ENCODE assay signal across 17 mouse cellular contexts in genomic region chr2:167836611-167837010, GRCm38 (mm10).
DNase-seq lines count a peak whose midpoint lies in the region; ATAC-seq and TF ChIP-seq lines count a peak whose summit lies in the region.
"Had no signal": no experiment of that assay in that cellular context is flagged by ENCODE, and none has a peak within 500 bp of the region (broad histone marks: within the 10 kb centered on the region; RNA-seq: fewer than 3 reads in every experiment).

No protein-coding gene starts in this region.

- ATAC-seq in embryonic facial prominence, embryonic 14.5 days (ENCODE audit: low read depth), result no peak
- no peak for ATAC-seq in hindbrain, embryonic 14.5 days (ENCODE audit: low FRiP score)
- no peak for ATAC-seq in midbrain, postnatal 0 days (ENCODE audit: low FRiP score)
- ATAC-seq in midbrain, embryonic 13.5 days, result no peak
- no peak for ATAC-seq in stomach, postnatal 0 days (ENCODE audit: low FRiP score, low TSS enrichment)
- ATAC-seq: midbrain, embryonic 16.5 days had no signal

- 0 out of 2 replicates have a peak overlapping the region, but pooled peaks have one; percentile 9 for H3K9ac ChIP-seq in embryonic facial prominence, embryonic 14.5 days (ENCODE audit: low read depth, low read length)
- H3K9ac ChIP-seq in hindbrain, embryonic 14.5 days, result no peak overlapping the region
- no peak overlapping the region for H3K9ac ChIP-seq in midbrain, postnatal 0 days (replicated peaks; ENCODE audit: low read length, poor library complexity, severe bottlenecking)
- no peak overlapping the region for H3K9ac ChIP-seq in midbrain, embryonic 13.5 days (replicated peaks)
- no peak overlapping the region for H3K9ac ChIP-seq in stomach, postnatal 0 days (ENCODE audit: low read length)
- H3K9ac ChIP-seq: embryonic facial prominence, embryonic 12.5 days; liver, embryonic 13.5 days had no signal

- TF ChIP-seq EP300 in stomach, postnatal 0 days (optimal IDR thresholded peaks at IDR 0.05), result no peak

- peaks cover 28% of the 10 kb centered on the region; the same call in 1 of the 2 replicates for H3K4me1 ChIP-seq in embryonic facial prominence, embryonic 14.5 days (ENCODE audit: control insufficient read depth, insufficient read depth, low read length)
- H3K4me1 ChIP-seq in embryonic facial prominence, embryonic 10.5 days, result peaks cover 33% of the 10 kb centered on the region
- peaks cover 39% of the 10 kb centered on the region for H3K4me1 ChIP-seq in hindbrain, embryonic 10.5 days (replicated peaks)
- H3K4me1 ChIP-seq in hindbrain, embryonic 14.5 days (replicated peaks; ENCODE audit: control insufficient read depth, insufficient read depth, low read length), result peaks cover 9% of the 10 kb centered on the region
- H3K4me1 ChIP-seq in midbrain, postnatal 0 days (ENCODE audit: insufficient read depth, low read length), result peaks cover 8% of the 10 kb centered on the region; the same call in 1 of the 2 replicates
- H3K4me1 ChIP-seq in midbrain, embryonic 13.5 days (replicated peaks), result peaks cover 18% of the 10 kb centered on the region
- H3K4me1 ChIP-seq in stomach, postnatal 0 days (replicated peaks; ENCODE audit: control insufficient read depth, insufficient read depth), result peaks cover 14% of the 10 kb centered on the region

- TF ChIP-seq CTCF in midbrain, postnatal 0 days (IDR thresholded peaks at IDR 0.05), result no peak
- no peak for TF ChIP-seq CTCF in stomach, postnatal 0 days (IDR thresholded peaks at IDR 0.05; ENCODE audit: low read depth)

- WGBS in embryonic facial prominence, embryonic 14.5 days, result 26% methylated on average over 7 of the region's 7 CpGs
- 41% methylated on average over 7 of the region's 7 CpGs for WGBS in embryonic facial prominence, embryonic 10.5 days
- WGBS in hindbrain, embryonic 10.5 days, result 42% methylated on average over 7 of the region's 7 CpGs
- WGBS in hindbrain, embryonic 14.5 days, result 46% methylated on average over 7 of the region's 7 CpGs
- 29% methylated on average over 7 of the region's 7 CpGs for WGBS in midbrain, postnatal 0 days
- 28% methylated on average over 7 of the region's 7 CpGs for WGBS in midbrain, embryonic 13.5 days
- 31% methylated on average over 7 of the region's 7 CpGs for WGBS in stomach, postnatal 0 days

- no peaks in the 10 kb centered on the region for H3K9me3 ChIP-seq in embryonic facial prominence, embryonic 14.5 days (ENCODE audit: control insufficient read depth, low read length)
- 0 out of 2 replicates have a peak, but pooled peaks cover 2% of the 10 kb centered on the region for H3K9me3 ChIP-seq in embryonic facial prominence, embryonic 10.5 days
- H3K9me3 ChIP-seq in hindbrain, embryonic 10.5 days, result no peaks in the 10 kb centered on the region
- H3K9me3 ChIP-seq in hindbrain, embryonic 14.5 days (ENCODE audit: control insufficient read depth, low read length), result no peaks in the 10 kb centered on the region
- no peaks in the 10 kb centered on the region for H3K9me3 ChIP-seq in midbrain, postnatal 0 days (ENCODE audit: low read length)
- no peaks in the 10 kb centered on the region for H3K9me3 ChIP-seq in midbrain, embryonic 13.5 days
- no peaks in the 10 kb centered on the region for H3K9me3 ChIP-seq in stomach, postnatal 0 days (ENCODE audit: control insufficient read depth, low read length)
- H3K9me3 ChIP-seq: embryonic facial prominence, embryonic 12.5 days; liver, embryonic 13.5 days had no signal

- no peak overlapping the region for H3K4me3 ChIP-seq in embryonic facial prominence, embryonic 14.5 days (ENCODE audit: low read depth, low read length)
- H3K4me3 ChIP-seq in embryonic facial prominence, embryonic 10.5 days, result no peak overlapping the region
- no peak overlapping the region for H3K4me3 ChIP-seq in hindbrain, embryonic 10.5 days
- H3K4me3 ChIP-seq in hindbrain, embryonic 14.5 days (replicated peaks; ENCODE audit: low read length), result no peak overlapping the region
- no peak overlapping the region for H3K4me3 ChIP-seq in midbrain, postnatal 0 days (ENCODE audit: low read depth, low read length)
- no peak overlapping the region for H3K4me3 ChIP-seq in midbrain, embryonic 13.5 days (replicated peaks)
- H3K4me3 ChIP-seq in stomach, postnatal 0 days (ENCODE audit: low read depth, low read length), result no peak overlapping the region
- H3K4me3 ChIP-seq: embryonic facial prominence, embryonic 12.5 days; liver, embryonic 13.5 days had no signal

- peak; percentile 46 for DNase-seq in embryonic facial prominence, embryonic 14.5 days (ENCODE audit: low spot score)
- DNase-seq in embryonic facial prominence, embryonic 10.5 days (ENCODE audit: low spot score), result no peak
- DNase-seq in hindbrain, embryonic 10.5 days (ENCODE audit: low spot score), result no peak
- no peak for DNase-seq in hindbrain, embryonic 14.5 days (ENCODE audit: low spot score)
- DNase-seq in midbrain, postnatal 0 days (ENCODE audit: low spot score), result peak; percentile 38
- DNase-seq in stomach, postnatal 0 days (ENCODE audit: low spot score), result no peak
- DNase-seq in ovary, postnatal 10 days (ENCODE audit: low spot score), result no peak
- DNase-seq: adrenal gland, postnatal 10 days; cerebellum, adult 11 months; gastrocnemius, postnatal 25 days; layer of hippocampus, postnatal 36 days; liver, embryonic 13.5 days; right cerebral cortex, adult 18-20 months; thymus, postnatal 14 days had no signal

- H3K27ac ChIP-seq in embryonic facial prominence, embryonic 14.5 days (replicated peaks; ENCODE audit: low read depth, low read length), result no peak overlapping the region
- H3K27ac ChIP-seq in embryonic facial prominence, embryonic 10.5 days (replicated peaks), result no peak overlapping the region; the same call in 1 of the 2 replicates
- 0 out of 2 replicates have a peak overlapping the region, but pooled peaks have one; percentile 12 for H3K27ac ChIP-seq in hindbrain, embryonic 10.5 days
- no peak overlapping the region for H3K27ac ChIP-seq in hindbrain, embryonic 14.5 days
- H3K27ac ChIP-seq in midbrain, postnatal 0 days (ENCODE audit: low read depth, low read length), result no peak overlapping the region
- no peak overlapping the region for H3K27ac ChIP-seq in midbrain, embryonic 13.5 days
- peak overlapping the region; percentile 69 for H3K27ac ChIP-seq in stomach, postnatal 0 days (replicated peaks)
- H3K27ac ChIP-seq: embryonic facial prominence, embryonic 12.5 days; liver, embryonic 13.5 days had no signal

- no peaks in the 10 kb centered on the region for H3K36me3 ChIP-seq in embryonic facial prominence, embryonic 14.5 days (ENCODE audit: control insufficient read depth, insufficient read depth, low read length)
- H3K36me3 ChIP-seq in embryonic facial prominence, embryonic 10.5 days (replicated peaks), result no peaks in the 10 kb centered on the region
- no peaks in the 10 kb centered on the region for H3K36me3 ChIP-seq in hindbrain, embryonic 10.5 days
- H3K36me3 ChIP-seq in hindbrain, embryonic 14.5 days (replicated peaks; ENCODE audit: control insufficient read depth, insufficient read depth), result no peaks in the 10 kb centered on the region
- no peaks in the 10 kb centered on the region for H3K36me3 ChIP-seq in midbrain, postnatal 0 days (ENCODE audit: insufficient read depth, low read length)
- H3K36me3 ChIP-seq in midbrain, embryonic 13.5 days, result no peaks in the 10 kb centered on the region
- no peaks in the 10 kb centered on the region for H3K36me3 ChIP-seq in stomach, postnatal 0 days (ENCODE audit: control insufficient read depth, insufficient read depth, low read length)
- H3K36me3 ChIP-seq: embryonic facial prominence, embryonic 12.5 days; liver, embryonic 13.5 days had no signal

- H3K27me3 ChIP-seq in embryonic facial prominence, embryonic 14.5 days (replicated peaks; ENCODE audit: control insufficient read depth, insufficient read depth, low read length), result no peaks in the 10 kb centered on the region
- peaks cover 3% of the 10 kb centered on the region; the same call in 1 of the 2 replicates for H3K27me3 ChIP-seq in embryonic facial prominence, embryonic 10.5 days (replicated peaks; ENCODE audit: low read depth, poor library complexity, severe bottlenecking)
- 0 out of 2 replicates have a peak, but pooled peaks cover 6% of the 10 kb centered on the region for H3K27me3 ChIP-seq in hindbrain, embryonic 10.5 days (ENCODE audit: insufficient read depth, poor library complexity, severe bottlenecking)
- H3K27me3 ChIP-seq in hindbrain, embryonic 14.5 days (ENCODE audit: control insufficient read depth, insufficient read depth, low read length), result no peaks in the 10 kb centered on the region
- no peaks in the 10 kb centered on the region for H3K27me3 ChIP-seq in midbrain, postnatal 0 days (ENCODE audit: insufficient read depth, low read length)
- no peaks in the 10 kb centered on the region for H3K27me3 ChIP-seq in midbrain, embryonic 13.5 days
- H3K27me3 ChIP-seq in stomach, postnatal 0 days (ENCODE audit: control insufficient read depth, insufficient read depth, low read length), result no peaks in the 10 kb centered on the region
- H3K27me3 ChIP-seq: embryonic facial prominence, embryonic 12.5 days had no signal

- no peak overlapping the region for H3K4me2 ChIP-seq in embryonic facial prominence, embryonic 14.5 days (ENCODE audit: low read depth, low read length)
- H3K4me2 ChIP-seq in hindbrain, embryonic 14.5 days (replicated peaks), result no peak overlapping the region
- H3K4me2 ChIP-seq in midbrain, postnatal 0 days (ENCODE audit: low read depth, low read length, poor library complexity, severe bottlenecking), result no peak overlapping the region
- no peak overlapping the region for H3K4me2 ChIP-seq in midbrain, embryonic 13.5 days (replicated peaks)
- H3K4me2 ChIP-seq in stomach, postnatal 0 days (replicated peaks; ENCODE audit: low read depth), result no peak overlapping the region
- H3K4me2 ChIP-seq: embryonic facial prominence, embryonic 12.5 days; liver, embryonic 13.5 days had no signal

Comparison
In these comparisons a context has a peak if more than half of its experiments do, and no peak if none do; other contexts are left out.
1. DNase-seq: peak in embryonic facial prominence, embryonic 14.5 days (single experiment) and midbrain, postnatal 0 days (single experiment); none in embryonic facial prominence, embryonic 10.5 days (single experiment), hindbrain, embryonic 10.5 days (single experiment), hindbrain, embryonic 14.5 days (single experiment), stomach, postnatal 0 days (single experiment) and ovary, postnatal 10 days (single experiment).
2. H3K27ac ChIP-seq: peak in hindbrain, embryonic 10.5 days (single experiment) and stomach, postnatal 0 days (single experiment); none in embryonic facial prominence, embryonic 14.5 days (single experiment), embryonic facial prominence, embryonic 10.5 days (single experiment), hindbrain, embryonic 14.5 days (single experiment), midbrain, postnatal 0 days (single experiment) and midbrain, embryonic 13.5 days (single experiment).